8 mouse cellular contexts compared by ENCODE assay signal in genomic region chr16:18626376-18626878, GRCm38 (mm10). TPM values are rescaled to one million over a fixed set of nuclear protein-coding genes. Genes with fewer than 3 reads are reported as not detected.
DNase-seq lines count a peak whose midpoint lies in the region; ATAC-seq lines count a peak whose summit lies in the region.

TSS of gene Gm49601 (minus strand) at chr16:18626427.

- peak within 1 kb of the TSS; percentile 82 for H3K4me3 ChIP-seq in embryonic facial prominence, embryonic 14.5 days (ENCODE audit: low read depth, low read length)
- peak within 1 kb of the TSS; percentile 59 for H3K4me3 ChIP-seq in heart, embryonic 10.5 days
- H3K4me3 ChIP-seq in kidney, embryonic 14.5 days (ENCODE audit: low read length) = peak within 1 kb of the TSS; percentile 47
- peak within 1 kb of the TSS; percentile 53 for H3K4me3 ChIP-seq in limb, embryonic 15.5 days

- H3K36me3 ChIP-seq in embryonic facial prominence, embryonic 14.5 days (ENCODE audit: control insufficient read depth, insufficient read depth, low read length) = peaks cover 33% of the 10 kb centered on the region
- H3K36me3 ChIP-seq in heart, embryonic 10.5 days = peaks cover 11% of the 10 kb centered on the region
- peaks cover 6% of the 10 kb centered on the region; the same call in 1 of the 2 replicates for H3K36me3 ChIP-seq in kidney, embryonic 14.5 days (ENCODE audit: control insufficient read depth, insufficient read depth, low read length)
- H3K36me3 ChIP-seq in limb, embryonic 15.5 days = peaks cover 31% of the 10 kb centered on the region

- 0% methylated on average over 21 of the region's 65 CpGs for WGBS in embryonic facial prominence, embryonic 14.5 days
- WGBS in heart, embryonic 10.5 days = under 1% methylated on average over 47 of the region's 65 CpGs
- under 1% methylated on average over 57 of the region's 65 CpGs for WGBS in kidney, embryonic 14.5 days
- under 1% methylated on average over 63 of the region's 65 CpGs for WGBS in limb, embryonic 15.5 days

- H3K27me3 ChIP-seq in embryonic facial prominence, embryonic 14.5 days (replicated peaks; ENCODE audit: control insufficient read depth, insufficient read depth, low read length) = peaks cover 47% of the 10 kb centered on the region
- H3K27me3 ChIP-seq in heart, embryonic 10.5 days (ENCODE audit: insufficient read depth, poor library complexity, severe bottlenecking) = peaks cover 95% of the 10 kb centered on the region
- peaks cover 68% of the 10 kb centered on the region for H3K27me3 ChIP-seq in kidney, embryonic 14.5 days (ENCODE audit: control insufficient read depth, insufficient read depth, low read length)
- H3K27me3 ChIP-seq in limb, embryonic 15.5 days = peaks cover 47% of the 10 kb centered on the region

- peak within 1 kb of the TSS; percentile 65 for H3K9ac ChIP-seq in embryonic facial prominence, embryonic 14.5 days (ENCODE audit: low read depth, low read length)
- H3K9ac ChIP-seq in kidney, embryonic 14.5 days (ENCODE audit: low read depth, low read length) = peak within 1 kb of the TSS; percentile 63
- H3K9ac ChIP-seq in limb, embryonic 15.5 days = peak within 1 kb of the TSS; percentile 47

- no peak within 1 kb of the TSS for H3K27ac ChIP-seq in embryonic facial prominence, embryonic 14.5 days (replicated peaks; ENCODE audit: low read depth, low read length)
- peak within 1 kb of the TSS; percentile 47 for H3K27ac ChIP-seq in heart, embryonic 10.5 days
- no peak within 1 kb of the TSS for H3K27ac ChIP-seq in kidney, embryonic 14.5 days (ENCODE audit: low read depth, low read length)
- H3K27ac ChIP-seq in limb, embryonic 15.5 days = no peak within 1 kb of the TSS

- DNase-seq in 416B (ENCODE audit: low read depth) = peak; percentile 68
- DNase-seq in adrenal gland, postnatal 4 days (ENCODE audit: low spot score in 2 of 2) = peak; percentile 70 to 81
- DNase-seq in embryonic facial prominence, embryonic 14.5 days (ENCODE audit: low spot score) = peak; percentile 82
- no peak for DNase-seq in heart, embryonic 10.5 days (ENCODE audit: low spot score)
- peak; percentile 23 to 53 for DNase-seq in monocyte, adult 2 months (ENCODE audit: low read depth in 1 of 2, low spot score in 2 of 2)
- peak; percentile 55 to 70 for DNase-seq in spleen, postnatal 14 days (ENCODE audit: low spot score in 2 of 2)

- H3K9me3 ChIP-seq in embryonic facial prominence, embryonic 14.5 days (ENCODE audit: control insufficient read depth, low read length) = no peaks in the 10 kb centered on the region
- no peaks in the 10 kb centered on the region for H3K9me3 ChIP-seq in heart, embryonic 10.5 days
- H3K9me3 ChIP-seq in kidney, embryonic 14.5 days (ENCODE audit: control insufficient read depth, low read length) = no peaks in the 10 kb centered on the region
- H3K9me3 ChIP-seq in limb, embryonic 15.5 days = no peaks in the 10 kb centered on the region

- ATAC-seq in embryonic facial prominence, embryonic 14.5 days (ENCODE audit: low read depth) = peak; percentile 55
- ATAC-seq in kidney, embryonic 14.5 days (ENCODE audit: low FRiP score, low TSS enrichment) = peak; percentile 34
- peak; percentile 20; the same call in 1 of the 2 replicates for ATAC-seq in limb, embryonic 15.5 days (ENCODE audit: insufficient number of reproducible peaks, low FRiP score, low TSS enrichment, low read depth)

- H3K4me1 ChIP-seq in embryonic facial prominence, embryonic 14.5 days (ENCODE audit: control insufficient read depth, insufficient read depth, low read length) = peaks cover 32% of the 10 kb centered on the region
- H3K4me1 ChIP-seq in heart, embryonic 10.5 days = peaks cover 42% of the 10 kb centered on the region
- peaks cover 20% of the 10 kb centered on the region for H3K4me1 ChIP-seq in kidney, embryonic 14.5 days (ENCODE audit: control insufficient read depth, insufficient read depth, low read length)
- peaks cover 57% of the 10 kb centered on the region for H3K4me1 ChIP-seq in limb, embryonic 15.5 days

- peak within 1 kb of the TSS; percentile 75 for H3K4me2 ChIP-seq in embryonic facial prominence, embryonic 14.5 days (ENCODE audit: low read depth, low read length)
- H3K4me2 ChIP-seq in kidney, embryonic 14.5 days (replicated peaks; ENCODE audit: low read depth, low read length) = peak within 1 kb of the TSS; percentile 82
- peak within 1 kb of the TSS; percentile 85 for H3K4me2 ChIP-seq in limb, embryonic 15.5 days

RNA-seq across cellular contexts. Expression of gene Gm49601, which starts in this region (rescaled TPM):
- 10 to 100 TPM in 1 of 2 experiments, 1 to 10 TPM in 1; 7.3 to 10.7 TPM for total RNA-seq in adrenal gland, postnatal 4 days (2021)
- polyA plus RNA-seq in embryonic facial prominence, embryonic 14.5 days (2014; fragmentation: Nextera tagmentation; extraction: Ambion mirVana) = 2.4 and 2.6 TPM in 2 replicates
- 0.26 and 1.1 TPM in 2 replicates for polyA plus RNA-seq in heart, embryonic 10.5 days (2016; fragmentation: Nextera tagmentation; extraction: Ambion mirVana)
- polyA plus RNA-seq in kidney, embryonic 14.5 days (2014; fragmentation: Nextera tagmentation; extraction: Ambion mirVana) = 1.2 and 1.7 TPM in 2 replicates
- 5.5 and 6.9 TPM in 2 replicates for polyA plus RNA-seq in limb, embryonic 15.5 days (2015; fragmentation: Nextera tagmentation; extraction: Ambion mirVana)
